Mouse (Mus musculus) liver, embryonic 14.5 days (tissue): ENCODE data around the gene Bicd2. TPM values are rescaled to one million over a fixed set of nuclear protein-coding genes. Genes with fewer than 3 reads are reported as not detected.

Source experiments
- ATAC-seq: fragments of 200-750 bp; cut with Nextera tagmentation; 2 replicates; pipeline ENCODE4 v1.8.0; 2017; ENCODE audit warnings: moderate number of reproducible peaks, mild to moderate bottlenecking, moderate library complexity; ENCODE audit not compliant: insufficient read depth
- DNase-seq, 3 experiments: peaks; one replicate each; pipeline ENCODE4 v3.0.0-alpha.2; 2012 to 2013; ENCODE audit warnings: low read depth in 3 of 3, low spot score in 3 of 3
- H3K27ac ChIP-seq: fragments of 300-500 bp; sonication (generic); 2 replicates; pipeline ENCODE4 v1.5.1; 2014; ENCODE audit warnings: moderate library complexity, mild to moderate bottlenecking, control low read depth, inconsistent platforms
- H3K27me3 ChIP-seq: fragments of 300-500 bp; sonication (generic); 2 replicates; pipeline ENCODE4 v1.6.1; 2014; ENCODE audit warnings: mild to moderate bottlenecking, low read length, moderate library complexity; ENCODE audit not compliant: control insufficient read depth, insufficient read depth
- H3K36me3 ChIP-seq: fragments of 300-500 bp; sonication (generic); replicated peaks from 2 replicates; pipeline ENCODE4 v1.6.1; 2014; ENCODE audit warnings: low read depth; ENCODE audit not compliant: control insufficient read depth, insufficient read depth
- H3K4me1 ChIP-seq, 2 experiments: fragments of 200-500 bp in 1 of 2; fragments of 300-500 bp in 1 of 2; sonication (generic) in 1 of 2; replicated peaks; 2 replicates each; pipeline ENCODE4 v1.6.1; 2012 to 2014; ENCODE audit warnings: antibody characterized with exemption in 1 of 2, inconsistent platforms in 1 of 2, low read length in 1 of 2; ENCODE audit not compliant: control insufficient read depth in 2 of 2, insufficient read depth in 2 of 2
- H3K4me2 ChIP-seq: fragments of 300-500 bp; sonication (generic); 2 replicates; pipeline ENCODE4 v1.6.1; 2014; ENCODE audit warnings: low read depth, mild to moderate bottlenecking, control low read depth, moderate library complexity
- H3K4me3 ChIP-seq, 2 experiments: fragments of 200-500 bp in 1 of 2; fragments of 300-500 bp in 1 of 2; sonication (generic) in 1 of 2; 2 replicates each; pipeline ENCODE4 v1.5.1; 2012 to 2014; ENCODE audit warnings: low read depth in 2 of 2, low read length in 2 of 2, mild to moderate bottlenecking in 2 of 2, control low read depth in 1 of 2, inconsistent platforms in 1 of 2, moderate library complexity in 1 of 2; ENCODE audit not compliant: insufficient read depth in 1 of 2
- H3K9ac ChIP-seq: fragments of 300-500 bp; sonication (generic); replicated peaks from 2 replicates; pipeline ENCODE4 v1.6.1; 2014; ENCODE audit warnings: mild to moderate bottlenecking, control low read depth, moderate library complexity
- H3K9me3 ChIP-seq: fragments of 300-500 bp; sonication (generic); 2 replicates; pipeline ENCODE4 v1.6.1; 2016; ENCODE audit warnings: low read length, mixed read lengths; ENCODE audit not compliant: control insufficient read depth
- CTCF ChIP-seq: IDR thresholded peaks from 2 replicates; pipeline ENCODE4 v1.5.1; 2016; ENCODE audit warnings: antibody characterized with exemption, low read depth, control low read depth
- EP300 ChIP-seq: IDR thresholded peaks from 2 replicates; pipeline ENCODE4 v1.6.1; 2016; ENCODE audit warnings: antibody characterized with exemption, low read depth
- WGBS: fragments of 180-500 bp; shearing (Covaris S2); extraction: QIAGEN DNeasy Blood & Tissue Kit; methylation state at CpG from one replicate; pipeline ENCODE4 v1.1.7; 2014; ENCODE audit not compliant: insufficient replicate concordance; 5-methylcytosine and 5-hydroxymethylcytosine counted together
- polyA plus RNA-seq, 2 experiments: library from polyadenylated mRNA; depleted of rRNA in 1 of 2; stranded (reverse) in 1 of 2; unstranded in 1 of 2; fragments of >200 nt; fragmentation: Nextera tagmentation in 1 of 2; extraction: Ambion mirVana in 1 of 2; gene quantifications; 2 replicates each; pipeline versions ENCODE4 v1.2.1 to v1.2.3; 2012 to 2014

Gene Bicd2
- polyA plus RNA-seq, 2 experiments: 5.9 to 6.4 TPM

GRCm38 (mm10) chr13:49300771-49301170 is 40.6 kb upstream of the Bicd2 start:
- H3K4me3 ChIP-seq: no peak overlapping the region
- WGBS: 59% methylated on average over 1 of the region's 1 CpGs
- ATAC-seq (no peak), DNase-seq (no peak)
- no peak overlapping the region for H3K9ac ChIP-seq
- TF ChIP-seq EP300: no peak
- TF ChIP-seq CTCF: no peak
- H3K4me2 ChIP-seq: no peak overlapping the region
- H3K27me3 ChIP-seq: no peaks in the 10 kb centered on the region
- H3K9me3 ChIP-seq: no peaks in the 10 kb centered on the region
- peaks cover 0 to 15% of the 10 kb centered on the region in 2 experiments; a peak in 2 of 4 replicates for H3K4me1 ChIP-seq
- no peak overlapping the region for H3K27ac ChIP-seq
- H3K36me3 ChIP-seq: no peaks in the 10 kb centered on the region

DNA sequence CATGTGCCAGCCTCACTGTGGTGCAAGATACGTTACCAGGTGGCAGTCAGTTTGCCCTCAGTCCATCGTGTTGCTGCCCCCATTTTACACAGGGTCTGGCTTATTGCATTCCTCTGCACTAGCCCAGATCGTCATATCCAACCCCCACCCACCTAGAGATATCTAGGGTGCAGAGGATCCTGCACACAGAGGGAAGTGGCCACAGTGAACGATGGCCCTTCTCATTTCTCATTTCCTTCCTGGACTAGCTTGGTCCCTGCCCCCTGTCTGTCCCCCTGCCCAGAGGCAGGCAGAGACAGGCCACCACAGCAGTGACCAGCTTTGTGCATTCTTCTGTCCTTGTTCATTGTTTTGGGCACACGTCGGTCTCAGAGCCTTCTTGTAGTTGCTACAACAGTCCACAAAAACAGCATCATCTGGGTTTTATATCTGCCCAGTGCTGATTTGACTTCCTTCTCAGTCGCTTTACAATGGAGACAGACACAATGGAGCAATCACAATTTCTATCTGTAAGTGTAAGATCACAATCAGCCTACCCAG is 34.5 kb upstream of the Bicd2 start:
- Histone ChIP-seq H3K4me3 (peak overlapping the region; percentile 9 to 54; a peak in 3 of 4 replicates), H3K9ac (no peak overlapping the region), H3K27me3 (no peaks in the 10 kb centered on the region), H3K4me1 (peaks cover 0 to 30% of the 10 kb centered on the region in 2 experiments; a peak in 2 of 4 replicates), H3K4me2 (peak overlapping the region; percentile 51), H3K9me3 (no peaks in the 10 kb centered on the region), H3K36me3 (no peaks in the 10 kb centered on the region), H3K27ac (peak overlapping the region; percentile 14; the same call in 1 of the 2 replicates)
- DNase-seq (no peak), ATAC-seq (no peak)
- TF ChIP-seq CTCF (0 out of 2 replicates have a peak, but pooled peaks have one; percentile 2), EP300 (no peak)
- 15% methylated on average over 7 of the region's 7 CpGs for WGBS

DNA sequence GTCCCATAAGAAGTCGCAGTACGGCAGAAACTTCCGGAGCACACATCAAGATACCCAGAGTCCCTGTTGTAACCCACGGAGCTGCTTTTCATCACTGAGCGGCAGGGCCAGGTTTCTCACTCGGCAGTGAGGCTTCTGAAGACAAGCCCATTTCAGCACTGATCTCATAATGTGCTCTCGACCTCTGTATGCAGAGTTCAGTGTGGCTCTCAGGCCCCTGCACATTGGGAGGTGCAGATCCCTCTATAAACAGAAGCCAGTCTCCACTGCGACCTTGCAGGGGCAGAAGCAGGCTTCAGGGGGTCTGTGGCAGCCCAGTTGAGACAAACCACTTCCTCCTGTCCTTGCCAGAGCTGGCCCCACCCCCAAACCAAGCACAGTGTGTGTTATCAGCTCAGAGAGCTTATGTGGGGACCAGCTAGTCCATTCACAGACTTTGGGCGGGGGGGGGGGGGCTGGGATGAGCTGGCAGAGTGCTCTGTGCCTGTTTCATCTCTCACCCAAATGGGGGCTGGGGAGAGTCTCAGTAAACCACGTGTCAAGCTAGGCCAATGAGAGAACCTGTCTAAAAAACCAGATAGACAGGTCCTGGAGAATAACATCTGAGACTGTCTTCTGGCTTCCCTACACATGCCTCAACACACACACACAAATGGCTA is 33.9 kb upstream of the Bicd2 start:
- Histone ChIP-seq H3K36me3 (no peaks in the 10 kb centered on the region), H3K9me3 (no peaks in the 10 kb centered on the region), H3K27me3 (no peaks in the 10 kb centered on the region), H3K4me2 (peak overlapping the region; percentile 51), H3K27ac (peak overlapping the region; percentile 14; the same call in 1 of the 2 replicates), H3K4me3 (peak overlapping the region; percentile 9 to 54), H3K9ac (no peak overlapping the region), H3K4me1 (peaks cover 0 to 30% of the 10 kb centered on the region in 2 experiments; a peak in 2 of 4 replicates)
- ATAC-seq (peak; percentile 79), DNase-seq (peak; percentile 30 to 47 (median 34))
- WGBS: 2% methylated on average over 10 of the region's 10 CpGs
- TF ChIP-seq EP300 (no peak), CTCF (no peak)

DNA sequence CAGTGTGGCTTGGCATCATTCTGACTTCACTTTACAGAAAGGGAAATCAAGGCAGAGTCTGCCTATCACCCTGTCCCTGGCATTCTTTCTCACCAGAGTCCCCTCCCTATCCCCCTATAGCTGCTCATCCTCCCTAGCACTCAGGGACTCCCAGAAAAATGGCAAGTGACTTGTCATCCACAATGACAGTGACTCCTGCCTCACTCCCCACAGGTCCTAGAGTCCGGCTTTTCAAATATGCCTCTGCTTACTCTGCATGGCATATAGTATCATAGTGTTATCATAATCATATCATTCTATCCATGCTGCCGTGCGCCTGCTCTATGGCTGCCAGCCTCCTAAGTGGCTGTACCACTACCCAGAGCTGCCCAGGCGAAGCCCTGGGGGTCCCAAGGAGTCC is 33.2 kb upstream of the Bicd2 start:
- Histone ChIP-seq H3K4me1 (peaks cover 0 to 30% of the 10 kb centered on the region in 2 experiments; a peak in 2 of 4 replicates), H3K9me3 (no peaks in the 10 kb centered on the region), H3K27ac (no peak overlapping the region), H3K4me3 (peak overlapping the region; percentile 1 to 9; a peak in 3 of 4 replicates), H3K9ac (no peak overlapping the region), H3K4me2 (peak overlapping the region; percentile 51), H3K27me3 (no peaks in the 10 kb centered on the region), H3K36me3 (no peaks in the 10 kb centered on the region)
- no peak for TF ChIP-seq CTCF
- no peak for TF ChIP-seq EP300
- DNase-seq (no peak), ATAC-seq (no peak)
- 50% methylated on average over 4 of the region's 4 CpGs for WGBS

DNA sequence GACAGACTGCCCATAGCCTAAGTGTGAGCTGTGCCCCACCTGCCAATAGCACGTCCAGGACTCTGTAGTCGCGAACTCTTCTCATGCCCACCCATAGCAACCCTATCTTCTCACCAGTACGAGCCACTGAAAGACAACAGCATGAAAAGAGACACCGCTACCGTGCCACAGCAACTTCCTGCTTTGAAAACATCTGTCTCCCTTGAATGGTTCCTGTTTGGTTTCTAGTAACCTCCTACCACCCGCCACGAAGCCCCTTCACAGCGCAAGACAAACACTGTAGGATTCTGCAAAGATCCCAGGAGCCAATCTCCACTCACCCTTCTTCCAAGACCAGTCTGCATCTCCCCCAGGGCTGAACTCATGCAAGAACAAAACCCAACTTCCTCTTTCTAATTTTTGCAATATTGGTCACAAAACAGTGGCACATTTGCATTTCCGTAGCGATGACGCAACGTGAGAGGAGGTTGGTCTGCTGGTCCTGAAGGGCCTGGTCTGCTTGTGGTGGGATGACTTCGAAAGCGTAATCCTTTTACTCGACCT is 32.5 kb upstream of the Bicd2 start:
- 10% methylated on average over 16 of the region's 16 CpGs for WGBS
- Histone ChIP-seq H3K4me3 (peak overlapping the region; percentile 9 to 47), H3K27ac (no peak overlapping the region), H3K36me3 (no peaks in the 10 kb centered on the region), H3K27me3 (no peaks in the 10 kb centered on the region), H3K9me3 (no peaks in the 10 kb centered on the region), H3K9ac (no peak overlapping the region), H3K4me2 (peak overlapping the region; percentile 51), H3K4me1 (peaks cover 0 to 30% of the 10 kb centered on the region in 2 experiments; a peak in 2 of 4 replicates)
- ATAC-seq (no peak), DNase-seq (peak; percentile 27 to 55 (median 35))
- TF ChIP-seq EP300: no peak
- no peak for TF ChIP-seq CTCF
